Mouse (Mus musculus): ENCODE results near the gene Ppt1. TPM values are rescaled to one million over a fixed set of nuclear protein-coding genes. Genes with fewer than 3 reads are reported as not detected.
A peak's percentile ranks its signal among the peaks of the same experiment; 100 is the strongest.
"Not testable (repeated sequence)": the region's sequence is repeated elsewhere in the genome, so short reads cannot be mapped to it uniquely, and the experiment has no call there.

Ppt1 gene
- total RNA-seq (2021), result 10 to 100 TPM; 21.2 to 24.6 TPM
- long read RNA-seq, experiment 1, transcript Ppt1-201 (9 exons, 2,381 nt), result major isoform, 27 of 33 reads
- long read RNA-seq, experiment 1, partial matches to known transcripts, result 1 of 33 reads
- long read RNA-seq, experiment 1, other reads (novel, unspliced or antisense), result 5 of 33 reads
- long read RNA-seq, experiment 2, transcript Ppt1-201 (9 exons, 2,381 nt), result major isoform, 27 of 30 reads
- long read RNA-seq, experiment 2, partial matches to known transcripts, result 1 of 30 reads
- long read RNA-seq, experiment 2, other reads (novel, unspliced or antisense), result 2 of 30 reads

GRCm38 (mm10) chr4:122835530-122836402, at the start of gene Ppt1:
Gene Ppt1, plus strand, starts transcription at chr4:122836242.
- peak; percentile 82 for DNase-seq

GRCm38 (mm10) chr4:122789335-122790089, 46.5 kb upstream of the Ppt1 start:
- DNase-seq, result no peak

DNA sequence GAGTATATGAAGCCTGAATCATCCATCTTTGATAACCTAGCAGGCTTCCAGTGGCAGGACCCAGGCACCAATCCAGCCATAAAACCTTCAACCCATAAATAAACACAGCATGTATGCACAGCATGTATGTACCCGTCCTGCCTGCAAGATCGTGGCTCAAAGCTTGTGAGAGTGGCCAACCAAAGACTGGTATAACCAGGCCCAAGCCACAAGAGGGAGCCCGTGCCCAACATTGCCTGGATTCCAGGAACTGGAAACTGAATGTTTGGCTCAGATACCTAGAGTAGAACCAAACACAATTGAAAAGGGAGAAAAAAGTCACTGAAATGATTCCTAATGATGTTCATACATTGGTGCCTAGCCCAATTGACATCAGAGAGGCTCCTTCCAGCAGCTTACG, 27.9 kb upstream of the Ppt1 start:
- DNase-seq, result peak; percentile 70

GRCm38 (mm10) chr4:122811180-122811579, 24.9 kb upstream of the Ppt1 start:
- DNase-seq, result no peak

- no peak for DNase-seq
Measured at GRCm38 (mm10) chr4:122811824-122812223, 24.2 kb upstream of the Ppt1 start.

- DNase-seq, result no peak
Measured at GRCm38 (mm10) chr4:122816202-122816601, 19.8 kb upstream of the Ppt1 start.

DNA sequence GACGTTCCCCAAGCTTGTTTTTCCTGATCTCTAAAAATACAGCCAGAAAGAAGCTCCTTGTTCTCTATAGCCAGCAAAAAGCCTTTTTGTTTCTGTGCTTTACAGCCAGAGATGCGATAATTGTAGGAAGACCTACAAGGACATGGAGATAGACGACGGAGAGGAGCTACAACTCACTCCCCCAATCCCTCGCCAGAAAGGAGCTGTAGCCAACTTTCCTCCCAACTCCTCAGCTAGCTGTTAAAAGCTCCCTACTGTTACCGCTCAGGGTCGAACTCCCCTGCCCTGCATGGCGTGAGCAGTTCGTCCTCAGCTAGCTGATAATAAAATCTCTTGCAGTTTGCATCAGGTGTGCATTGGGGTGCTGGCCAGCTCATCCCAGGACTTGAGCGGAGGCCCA, 15.1 kb upstream of the Ppt1 start:
- not testable (repeated sequence) for DNase-seq

- DNase-seq, result no peak
Measured at GRCm38 (mm10) chr4:122827651-122828050, 8.4 kb upstream of the Ppt1 start.

- no peak for DNase-seq
Measured at GRCm38 (mm10) chr4:122829339-122829738, 6.7 kb upstream of the Ppt1 start.

- no peak for DNase-seq
Measured at GRCm38 (mm10) chr4:122831888-122832287, 4.2 kb upstream of the Ppt1 start.

GRCm38 (mm10) chr4:122836403-122836775, 347 bp downstream of the Ppt1 start:
- no peak for DNase-seq

GRCm38 (mm10) chr4:122837180-122837730, 1.2 kb downstream of the Ppt1 start:
- DNase-seq, result no peak

GRCm38 (mm10) chr4:122837994-122838393, 2.0 kb downstream of the Ppt1 start:
- no peak for DNase-seq

DNA sequence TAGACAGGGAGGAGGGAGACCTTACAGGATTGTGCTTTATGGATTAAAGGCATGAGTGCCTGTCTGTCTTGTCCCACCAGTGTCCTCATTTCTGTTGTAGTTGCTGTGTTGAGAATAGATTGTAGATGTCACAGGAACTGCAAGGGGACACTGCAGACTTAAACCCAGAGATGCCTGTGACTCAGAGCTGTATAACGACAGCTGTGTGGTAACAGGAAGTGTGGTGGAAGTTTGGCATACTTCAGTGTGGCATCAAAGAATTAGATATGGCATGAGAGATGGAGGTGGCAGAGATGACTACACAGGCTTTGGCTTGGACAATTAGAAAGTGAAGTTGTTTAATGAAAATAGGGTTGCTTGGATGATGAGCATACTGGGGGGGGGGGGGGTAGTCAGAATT, 2.4 kb downstream of the Ppt1 start:
- no peak for DNase-seq

DNA sequence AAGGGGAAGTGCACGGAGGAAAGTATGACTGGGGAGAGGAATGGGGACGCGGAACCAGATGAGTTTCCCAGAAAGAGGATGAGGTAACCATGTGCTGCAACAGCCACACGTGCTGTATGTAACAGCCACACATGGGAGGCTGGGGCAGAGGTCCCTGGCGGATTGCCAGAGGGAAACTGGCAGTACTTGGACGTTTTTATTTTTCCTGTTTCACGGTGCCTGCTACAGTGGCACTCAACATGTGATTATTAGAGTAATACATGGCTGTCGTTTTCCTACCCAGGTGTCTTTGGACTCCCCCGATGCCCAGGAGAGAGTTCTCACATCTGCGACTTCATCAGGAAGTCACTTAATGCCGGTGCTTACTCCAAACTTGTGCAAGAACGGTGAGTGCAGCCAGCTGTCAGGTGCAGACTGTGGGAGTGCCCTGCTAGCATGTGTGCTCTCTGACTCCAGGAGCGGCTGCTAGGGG, 12.1 kb downstream of the Ppt1 start:
- peak; percentile 24 for DNase-seq

DNA sequence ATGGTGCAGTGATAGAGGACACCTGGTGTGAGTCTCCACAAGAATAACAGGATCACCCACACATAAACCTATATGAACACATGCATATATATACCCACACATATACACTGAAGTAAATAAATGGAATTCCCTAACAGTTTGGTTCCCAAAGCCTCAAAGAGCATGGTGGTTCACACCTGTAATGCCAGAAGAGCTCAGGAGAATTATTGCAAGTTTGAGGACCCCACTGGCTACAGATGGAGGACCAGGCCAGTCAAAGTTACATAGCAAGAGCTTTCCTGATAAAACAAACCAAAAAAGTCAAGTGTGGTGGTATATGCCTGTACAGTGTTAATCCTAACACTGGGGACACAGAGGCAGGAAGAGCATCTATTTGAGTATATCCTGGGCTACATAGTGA, 15.5 kb downstream of the Ppt1 start:
- no peak for DNase-seq

GRCm38 (mm10) chr4:122853691-122854090, 17.6 kb downstream of the Ppt1 start:
- no peak for DNase-seq

- no peak for DNase-seq
Measured at GRCm38 (mm10) chr4:122854770-122855169, 18.7 kb downstream of the Ppt1 start.

DNA sequence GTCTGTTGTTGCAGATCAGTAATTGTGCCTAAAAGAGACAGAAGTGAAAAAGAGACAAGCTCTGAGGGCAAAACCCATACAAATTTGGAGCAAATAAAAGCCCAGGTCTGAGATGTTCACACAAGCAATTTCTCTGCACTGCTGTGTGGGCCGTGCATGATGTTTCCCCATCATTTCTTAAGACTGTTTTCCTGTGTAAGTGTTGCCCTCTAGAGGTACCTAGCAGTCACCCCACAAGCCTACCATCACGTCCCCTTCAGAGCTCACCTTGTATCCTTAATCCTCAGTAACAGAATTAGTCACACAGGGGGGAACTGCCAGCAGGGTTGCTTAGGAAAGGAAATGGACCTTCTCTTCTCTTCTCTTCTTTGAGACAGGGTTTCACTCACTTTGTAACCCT, 21.9 kb downstream of the Ppt1 start:
- no peak for DNase-seq

- DNase-seq, result no peak
Measured at GRCm38 (mm10) chr4:122859096-122859674, 23.1 kb downstream of the Ppt1 start.

DNA sequence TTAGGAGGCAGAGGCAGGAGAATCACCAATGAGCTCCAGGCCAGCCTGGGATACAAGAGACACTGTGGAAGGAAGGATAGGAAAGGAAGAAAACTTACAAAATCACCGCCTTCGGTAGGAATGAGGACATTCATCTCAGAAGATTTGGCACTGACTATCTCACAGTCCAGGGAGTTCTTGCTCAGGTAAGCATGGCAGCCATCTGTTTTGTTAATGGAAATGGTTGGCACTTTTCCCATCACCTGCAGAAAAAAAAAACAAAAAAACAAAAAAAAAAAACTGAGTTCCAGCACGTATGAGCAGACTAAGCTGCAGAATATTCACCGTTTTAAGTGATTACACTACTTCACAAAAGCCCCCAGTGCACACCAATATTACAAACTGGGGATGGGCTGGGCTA, 25.8 kb downstream of the Ppt1 start:
- DNase-seq, result no peak

GRCm38 (mm10) chr4:122868041-122868440, 32.0 kb downstream of the Ppt1 start:
- DNase-seq, result no peak

All from gastrocnemius, postnatal 10 days (tissue).